In genomic region chr17:66378127-66378526, GRCm38 (mm10) we compare ENCODE assay signal across 19 mouse cellular contexts.
"Had no signal": no experiment of that assay in that cellular context is flagged by ENCODE, and none has a peak within 500 bp of the region (broad histone marks: within the 10 kb centered on the region; RNA-seq: fewer than 3 reads in every experiment).

No protein-coding gene starts in this region.

- H3K27me3 ChIP-seq: limb, embryonic 12.5 days; liver, embryonic 13.5 days; lung, embryonic 15.5 days; neural tube, embryonic 13.5 days; stomach, embryonic 15.5 days had no signal

- H3K4me1 ChIP-seq: liver, embryonic 13.5 days had no signal

- DNase-seq: kidney, adult 9 months; kidney, postnatal 36 days; liver; liver, embryonic 13.5 days; liver, postnatal 0 days; lung, postnatal 14 days; retina, postnatal 1 day; right cerebral cortex, postnatal 4 days; spleen, adult 18-20 months; thymus, postnatal 4 days had no signal

- H3K9ac ChIP-seq: limb, embryonic 12.5 days; liver, embryonic 13.5 days; liver, postnatal 0 days; lung, embryonic 15.5 days; neural tube, embryonic 13.5 days; stomach, embryonic 15.5 days had no signal

- H3K4me3 ChIP-seq: layer of hippocampus, adult 2 months; limb, embryonic 12.5 days; liver, embryonic 13.5 days; lung, embryonic 15.5 days; neural tube, embryonic 13.5 days; stomach, embryonic 15.5 days had no signal

- H3K27ac ChIP-seq: kidney, postnatal 0 days; layer of hippocampus, adult 2 months; limb, embryonic 12.5 days; liver, embryonic 13.5 days; lung, embryonic 15.5 days; macrophage; neural tube, embryonic 13.5 days; stomach, embryonic 15.5 days had no signal

- H3K4me2 ChIP-seq: limb, embryonic 12.5 days; liver, embryonic 13.5 days; lung, embryonic 15.5 days; midbrain, embryonic 11.5 days; neural tube, embryonic 13.5 days; stomach, embryonic 15.5 days had no signal

- ATAC-seq: intestine, embryonic 16.5 days; liver, postnatal 0 days had no signal

- H3K9me3 ChIP-seq: limb, embryonic 12.5 days; liver, embryonic 13.5 days; lung, embryonic 15.5 days; neural tube, embryonic 13.5 days; stomach, embryonic 15.5 days had no signal

- H3K36me3 ChIP-seq: liver, embryonic 13.5 days had no signal
